Mouse (Mus musculus): ENCODE data around the gene Foxc2. TPM values are rescaled to one million over a fixed set of nuclear protein-coding genes. Genes with fewer than 3 reads are reported as not detected.
A peak's percentile ranks its signal among the peaks of the same experiment; 100 is the strongest.

Foxc2 gene
- polyA plus RNA-seq (2012; rRNA removed) = 1.4 and 1.6 TPM in 2 replicates

DNA sequence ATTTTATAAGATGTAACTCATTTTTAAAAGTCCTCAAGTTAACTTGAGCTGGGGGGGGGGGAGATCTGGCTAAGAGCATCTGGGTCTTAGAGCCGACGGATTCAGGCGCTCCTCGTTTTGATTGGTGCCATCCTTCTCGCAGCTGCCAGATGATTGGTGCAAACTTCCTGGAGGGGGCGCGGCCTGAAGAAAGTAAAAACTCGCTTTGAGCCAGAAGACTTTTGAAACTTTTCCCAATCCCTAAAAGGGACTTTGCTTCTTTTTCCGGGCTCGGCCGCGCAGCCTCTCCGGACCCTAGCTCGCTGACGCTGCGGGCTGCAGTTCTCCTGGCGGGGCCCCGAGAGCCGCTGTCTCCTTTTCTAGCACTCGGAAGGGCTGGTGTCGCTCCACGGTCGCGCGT lies at the start of gene Foxc2:
Foxc2 (plus strand) TSS at position 224 of the 400 bp plus-strand sequence.
- H3K4me1 ChIP-seq (ENCODE audit: control insufficient read depth, insufficient read depth, low read length) = no peaks in the 10 kb centered on the region
- 1% methylated on average over 25 of the region's 25 CpGs for WGBS
- no peak for TF ChIP-seq POLR2A (IDR thresholded peaks at IDR 0.05; ENCODE audit: borderline replicate concordance, extremely low read depth, low read depth, low read length)
- TF ChIP-seq CTCF (IDR thresholded peaks at IDR 0.05; ENCODE audit: insufficient read depth, low read length) = no peak
- peak; percentile 69 for DNase-seq
- H3K4me3 ChIP-seq (replicated peaks; ENCODE audit: extremely low read depth, low read depth, low read length) = peak within 1 kb of the TSS; percentile 59

DNA sequence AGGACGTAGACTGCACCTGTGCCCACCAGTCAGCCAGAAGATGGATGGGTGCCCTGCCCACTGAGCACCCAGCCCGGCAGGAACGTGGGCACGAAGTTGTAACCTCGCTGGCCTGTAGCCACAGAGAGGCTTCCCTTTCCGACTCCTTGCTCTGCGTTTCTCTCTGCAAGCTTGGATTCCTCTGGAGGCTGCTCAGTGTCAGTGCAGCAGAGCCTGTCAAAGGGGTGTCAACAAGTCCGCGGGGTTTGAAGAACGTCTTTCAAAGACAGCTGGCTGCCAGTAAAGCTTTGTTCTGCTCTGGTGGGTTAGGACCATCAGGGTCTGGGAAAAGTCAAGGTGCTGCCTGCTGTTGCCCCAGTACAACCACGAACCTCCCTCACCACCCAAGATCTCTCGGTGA lies 44.5 kb upstream of the Foxc2 start:
- 8% methylated on average over 12 of the region's 12 CpGs for WGBS
- DNase-seq = no peak
- TF ChIP-seq CTCF (IDR thresholded peaks at IDR 0.05; ENCODE audit: insufficient read depth, low read length) (0 out of 2 replicates have a peak, but pooled peaks have one; percentile 23), POLR2A (IDR thresholded peaks at IDR 0.05; ENCODE audit: borderline replicate concordance, extremely low read depth, low read depth, low read length) (no peak)
- Histone ChIP-seq H3K4me1 (ENCODE audit: control insufficient read depth, insufficient read depth, low read length) (peaks cover 5% of the 10 kb centered on the region), H3K4me3 (replicated peaks; ENCODE audit: extremely low read depth, low read depth, low read length) (no peak overlapping the region)

DNA sequence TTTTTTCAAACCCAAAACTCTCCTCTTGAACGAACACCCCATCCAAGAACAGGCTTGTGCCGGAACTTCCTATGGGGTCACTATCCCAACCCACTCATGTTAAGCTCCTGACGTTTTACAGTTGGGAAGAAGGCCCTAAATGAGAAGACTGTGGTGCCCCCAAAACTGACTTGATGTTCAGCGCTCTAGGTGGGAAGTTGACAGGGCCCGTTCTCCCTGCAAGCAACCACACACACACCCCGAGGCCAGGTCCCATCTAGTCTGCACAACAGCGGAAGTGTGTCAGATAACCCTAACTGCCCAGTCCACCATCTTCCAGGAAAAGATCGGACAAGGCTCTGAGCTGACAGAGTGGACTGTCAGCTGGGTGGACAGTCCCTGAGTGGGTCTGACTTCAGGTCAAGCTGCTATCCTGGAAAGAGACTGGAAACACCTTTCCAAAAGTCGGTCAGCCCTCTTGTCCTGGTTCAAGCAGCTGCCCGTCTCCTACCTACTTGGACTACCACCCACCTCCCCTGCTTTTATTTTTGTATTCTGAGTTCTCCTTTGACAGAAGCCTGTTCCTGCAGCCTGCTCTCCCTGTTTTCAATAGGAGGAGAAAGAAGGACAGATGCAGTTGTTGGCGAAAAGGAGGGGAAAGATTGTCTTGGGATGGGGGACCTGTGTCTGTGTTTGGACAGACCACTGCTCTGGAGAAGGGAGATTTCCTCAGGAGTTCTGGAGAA lies 43.4 kb upstream of the Foxc2 start:
- no peak for DNase-seq
- Histone ChIP-seq H3K4me3 (replicated peaks; ENCODE audit: extremely low read depth, low read depth, low read length) (no peak overlapping the region), H3K4me1 (ENCODE audit: control insufficient read depth, insufficient read depth, low read length) (peaks cover 7% of the 10 kb centered on the region)
- WGBS = 36% methylated on average over 11 of the region's 11 CpGs
- TF ChIP-seq CTCF (IDR thresholded peaks at IDR 0.05; ENCODE audit: insufficient read depth, low read length) = no peak

DNA sequence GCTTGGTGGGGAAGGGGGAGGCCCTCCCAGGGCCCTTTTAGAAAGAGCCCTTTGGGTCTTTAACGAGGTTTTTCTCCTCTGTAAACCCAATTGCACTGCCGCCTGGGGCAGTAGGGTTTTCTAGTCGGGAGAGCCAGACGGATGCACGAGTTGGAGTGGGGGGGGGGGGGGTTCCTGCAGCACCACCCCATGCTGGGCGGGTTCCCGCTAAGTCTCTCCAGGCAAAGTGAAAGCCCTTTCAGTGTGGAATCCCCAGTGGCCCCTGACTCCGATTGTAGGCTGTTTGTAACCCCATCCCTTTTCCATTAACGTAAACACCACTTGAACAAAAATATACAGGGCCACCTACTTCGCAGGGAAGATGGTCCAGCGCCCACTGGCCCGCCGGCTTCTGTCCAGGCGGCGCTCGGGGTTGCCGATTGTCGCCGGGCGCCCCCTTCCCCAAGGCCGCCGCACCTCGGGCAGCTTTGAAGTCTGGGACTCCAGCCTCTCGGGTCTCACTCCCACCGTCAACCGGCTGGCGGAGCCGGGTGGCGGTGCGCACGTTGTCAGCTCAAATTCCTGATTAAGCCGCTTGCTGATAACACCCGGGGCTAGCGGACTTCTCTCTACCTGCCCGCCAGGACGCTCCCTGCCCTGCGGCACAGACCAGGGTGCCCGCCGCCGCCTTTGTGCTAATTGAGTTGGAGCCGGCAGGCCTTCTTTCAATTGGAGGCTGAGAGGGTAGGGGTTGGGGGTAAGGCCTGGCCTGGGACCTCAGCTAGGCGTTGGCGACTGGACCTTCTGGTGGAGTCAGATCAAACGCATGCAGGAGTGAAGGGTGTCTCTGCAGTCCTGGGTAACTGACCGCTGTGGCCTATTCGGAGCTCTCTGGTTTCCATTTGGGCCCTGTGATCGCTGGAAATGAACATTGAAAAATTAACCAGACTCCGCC lies 42.5 kb upstream of the Foxc2 start:
- peaks cover 10% of the 10 kb centered on the region for H3K4me1 ChIP-seq (ENCODE audit: control insufficient read depth, insufficient read depth, low read length)
- no peak for TF ChIP-seq CTCF (IDR thresholded peaks at IDR 0.05; ENCODE audit: insufficient read depth, low read length)
- TF ChIP-seq POLR2A (IDR thresholded peaks at IDR 0.05; ENCODE audit: borderline replicate concordance, extremely low read depth, low read depth, low read length) = peak; percentile 41; the same call in 1 of the 2 replicates
- DNase-seq = peak; percentile 17
- peak overlapping the region; percentile 40 for H3K4me3 ChIP-seq (replicated peaks; ENCODE audit: extremely low read depth, low read depth, low read length)
- 16% methylated on average over 48 of the region's 48 CpGs for WGBS

DNA sequence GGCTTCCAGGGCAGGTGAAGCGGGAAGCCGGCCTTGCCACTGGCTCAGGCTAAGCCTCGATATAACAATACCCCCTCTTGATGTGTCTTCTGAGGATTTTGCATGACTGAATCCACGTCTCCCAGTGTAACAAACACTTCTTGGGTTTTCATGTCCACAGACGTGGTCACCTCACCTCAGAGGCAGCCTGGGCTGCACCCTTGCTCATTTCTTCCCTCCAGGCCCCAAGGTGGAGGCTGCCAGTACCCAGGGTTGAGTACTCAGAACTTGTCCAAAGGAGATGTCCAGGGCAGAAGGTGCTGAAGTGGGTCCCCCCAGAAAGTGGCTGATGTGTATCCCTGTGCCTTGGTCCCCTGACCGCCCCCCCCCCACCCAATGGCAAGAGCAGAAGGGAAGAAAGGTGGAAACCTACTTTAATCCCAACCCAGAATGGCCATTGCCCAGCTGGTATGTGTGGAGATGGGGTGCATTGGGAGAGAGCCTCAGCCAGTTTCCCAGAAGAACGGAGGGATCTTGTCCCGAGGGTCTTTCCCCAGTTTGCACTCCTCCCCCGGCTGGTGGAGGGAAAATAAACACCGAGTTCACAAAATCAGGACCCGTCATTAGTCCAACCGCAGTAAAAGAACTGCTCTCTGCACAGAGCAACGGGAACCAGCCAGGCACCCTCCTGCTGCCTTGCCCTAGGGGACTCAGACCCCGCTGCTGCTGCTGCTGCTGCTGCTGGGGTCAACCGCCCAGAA lies 41.7 kb upstream of the Foxc2 start:
- peaks cover 10% of the 10 kb centered on the region for H3K4me1 ChIP-seq (ENCODE audit: control insufficient read depth, insufficient read depth, low read length)
- no peak for DNase-seq
- TF ChIP-seq CTCF (IDR thresholded peaks at IDR 0.05; ENCODE audit: insufficient read depth, low read length) = no peak
- no peak for TF ChIP-seq POLR2A (IDR thresholded peaks at IDR 0.05; ENCODE audit: borderline replicate concordance, extremely low read depth, low read depth, low read length)
- WGBS = 24% methylated on average over 15 of the region's 15 CpGs
- peak overlapping the region; percentile 36 for H3K4me3 ChIP-seq (replicated peaks; ENCODE audit: extremely low read depth, low read depth, low read length)

DNA sequence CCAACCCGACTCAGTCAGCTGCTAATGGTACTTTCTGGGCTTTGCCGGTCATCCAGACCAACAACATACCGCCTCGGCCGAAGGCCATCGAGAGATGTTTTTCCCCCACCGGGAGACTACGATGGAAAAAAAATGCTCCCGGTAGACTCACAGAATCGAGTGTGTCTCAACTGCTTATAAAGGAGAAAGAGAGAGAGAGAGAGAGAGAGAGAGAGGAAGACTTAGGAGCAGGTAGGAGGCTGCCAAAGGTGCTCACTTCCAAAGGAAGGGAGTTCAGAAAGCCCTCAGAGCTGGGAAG lies 41.2 kb upstream of the Foxc2 start:
- WGBS = 17% methylated on average over 10 of the region's 10 CpGs
- no peak for DNase-seq
- Histone ChIP-seq H3K4me1 (ENCODE audit: control insufficient read depth, insufficient read depth, low read length) (peaks cover 10% of the 10 kb centered on the region), H3K4me3 (replicated peaks; ENCODE audit: extremely low read depth, low read depth, low read length) (peak overlapping the region; percentile 36)
- TF ChIP-seq CTCF (IDR thresholded peaks at IDR 0.05; ENCODE audit: insufficient read depth, low read length) (no peak), POLR2A (IDR thresholded peaks at IDR 0.05; ENCODE audit: borderline replicate concordance, extremely low read depth, low read depth, low read length) (no peak)

DNA sequence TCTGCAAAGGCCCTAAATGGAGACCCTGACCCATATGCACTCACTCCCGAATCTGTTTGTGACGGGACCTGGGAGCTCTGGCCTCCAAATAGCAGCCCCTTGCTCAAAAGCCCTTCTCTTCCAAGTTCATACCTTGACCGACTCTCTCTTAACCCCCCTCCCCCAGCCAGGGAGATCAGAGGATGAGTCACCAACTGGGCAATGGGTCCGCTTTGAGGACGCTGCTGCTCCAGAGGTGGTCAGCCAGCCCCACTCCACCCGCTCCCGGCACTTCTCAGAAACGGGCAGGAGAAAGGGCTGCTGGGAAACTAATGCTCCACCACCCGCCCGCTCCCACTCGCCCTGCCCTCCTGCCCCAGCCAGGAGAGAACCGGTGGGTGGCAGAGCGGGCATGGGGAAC lies 40.0 kb upstream of the Foxc2 start:
- Histone ChIP-seq H3K4me1 (ENCODE audit: control insufficient read depth, insufficient read depth, low read length) (peaks cover 10% of the 10 kb centered on the region), H3K4me3 (replicated peaks; ENCODE audit: extremely low read depth, low read depth, low read length) (peak overlapping the region; percentile 44)
- TF ChIP-seq POLR2A (IDR thresholded peaks at IDR 0.05; ENCODE audit: borderline replicate concordance, extremely low read depth, low read depth, low read length) = no peak
- no peak for TF ChIP-seq CTCF (IDR thresholded peaks at IDR 0.05; ENCODE audit: insufficient read depth, low read length)
- peak; percentile 19 for DNase-seq
- WGBS = 17% methylated on average over 13 of the region's 13 CpGs

DNA sequence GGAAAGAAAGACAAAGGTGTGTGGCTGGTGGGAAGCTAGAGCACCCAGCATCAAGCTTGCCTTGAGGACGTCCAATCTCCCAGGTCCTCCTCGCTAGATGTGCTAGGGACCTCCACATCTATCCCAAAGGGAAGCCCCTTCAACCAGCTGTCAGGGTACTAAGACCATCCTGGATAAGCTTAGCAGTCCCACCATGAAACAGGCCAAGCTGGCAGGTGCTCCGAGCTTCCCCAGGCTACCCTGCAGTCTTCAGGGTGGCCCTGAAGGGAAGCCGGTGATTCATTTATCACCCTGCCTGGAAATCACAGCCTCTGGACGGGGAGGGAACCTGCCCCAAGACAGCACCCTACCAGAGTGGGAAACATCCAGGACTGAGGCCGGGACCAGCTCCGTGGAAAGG lies 39.4 kb upstream of the Foxc2 start:
- Histone ChIP-seq H3K4me3 (replicated peaks; ENCODE audit: extremely low read depth, low read depth, low read length) (peak overlapping the region; percentile 51), H3K4me1 (ENCODE audit: control insufficient read depth, insufficient read depth, low read length) (peaks cover 7% of the 10 kb centered on the region)
- no peak for TF ChIP-seq CTCF (IDR thresholded peaks at IDR 0.05; ENCODE audit: insufficient read depth, low read length)
- no peak for TF ChIP-seq POLR2A (IDR thresholded peaks at IDR 0.05; ENCODE audit: borderline replicate concordance, extremely low read depth, low read depth, low read length)
- WGBS = 25% methylated on average over 7 of the region's 7 CpGs
- no peak for DNase-seq

DNA sequence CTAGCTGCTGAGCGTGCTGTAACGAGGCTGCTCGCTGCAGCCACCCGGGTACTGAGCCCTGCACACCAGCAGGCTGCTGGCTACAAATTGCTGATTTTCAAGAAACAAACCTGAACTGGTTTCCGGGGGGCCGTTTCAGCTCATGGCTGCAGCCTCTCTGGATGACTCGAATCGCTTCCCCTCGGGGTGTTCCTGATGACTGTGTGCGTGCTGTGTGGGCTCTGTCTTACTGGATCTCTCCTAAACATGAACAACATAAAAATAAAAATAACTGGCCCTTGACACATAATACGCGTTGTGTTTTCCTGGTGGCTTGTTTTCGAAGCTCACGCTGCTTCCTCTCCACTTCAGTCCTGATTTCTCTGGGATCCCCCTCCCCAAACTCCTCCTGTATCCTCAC lies 37.2 kb upstream of the Foxc2 start:
- Histone ChIP-seq H3K4me1 (ENCODE audit: control insufficient read depth, insufficient read depth, low read length) (peaks cover 5% of the 10 kb centered on the region), H3K4me3 (replicated peaks; ENCODE audit: extremely low read depth, low read depth, low read length) (peak overlapping the region; percentile 55)
- no peak for DNase-seq
- TF ChIP-seq CTCF (IDR thresholded peaks at IDR 0.05; ENCODE audit: insufficient read depth, low read length) = no peak
- no peak for TF ChIP-seq POLR2A (IDR thresholded peaks at IDR 0.05; ENCODE audit: borderline replicate concordance, extremely low read depth, low read depth, low read length)
- 23% methylated on average over 14 of the region's 14 CpGs for WGBS

Data from lung, adult 2 months (tissue).